In the genomic region with DNA sequence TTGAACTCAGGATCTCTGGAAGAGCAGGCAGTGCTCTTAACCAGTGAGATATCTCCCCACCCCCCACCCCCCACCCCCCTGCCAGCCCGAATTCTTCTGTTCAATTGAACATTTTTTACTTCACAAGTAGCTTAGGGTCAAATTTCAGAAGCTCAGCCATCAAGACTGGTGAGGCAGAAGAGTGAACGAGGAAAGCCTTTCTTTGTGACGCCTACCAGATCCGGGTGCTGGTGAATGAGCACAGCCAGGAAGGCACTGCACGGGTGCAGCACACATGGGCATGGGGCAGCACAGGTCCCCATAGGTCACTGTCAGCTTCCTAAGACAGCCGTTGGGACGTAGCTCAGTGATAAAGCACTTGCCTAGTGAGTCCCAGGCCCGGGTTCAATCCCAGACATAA, we compare ENCODE assay signal across 21 mouse cellular contexts. TPM values are rescaled to one million over a fixed set of nuclear protein-coding genes. Genes with fewer than 3 reads are reported as not detected.
A peak's percentile ranks its signal among the peaks of the same experiment; 100 is the strongest.
DNase-seq lines count a peak whose midpoint lies in the region; ATAC-seq and TF ChIP-seq lines count a peak whose summit lies in the region.
"Had no signal": no experiment of that assay in that cellular context is flagged by ENCODE, and none has a peak within 500 bp of the region (broad histone marks: within the 10 kb centered on the region; RNA-seq: fewer than 3 reads in every experiment).

No protein-coding gene starts in this region.

- no peak overlapping the region for H3K9ac ChIP-seq in forebrain, embryonic 11.5 days (ENCODE audit: low read length)
- H3K9ac ChIP-seq in forebrain, embryonic 16.5 days (replicated peaks; ENCODE audit: low read depth, low read length), result no peak overlapping the region
- H3K9ac ChIP-seq in lung, embryonic 16.5 days (ENCODE audit: low read length), result no peak overlapping the region
- no peak overlapping the region for H3K9ac ChIP-seq in embryonic facial prominence, embryonic 14.5 days (ENCODE audit: low read depth, low read length)
- H3K9ac ChIP-seq: embryonic facial prominence, embryonic 13.5 days; hindbrain, embryonic 15.5 days had no signal

- 12% methylated on average over 8 of the region's 8 CpGs for WGBS in forebrain, embryonic 11.5 days
- WGBS in forebrain, embryonic 16.5 days, result 22% methylated on average over 8 of the region's 8 CpGs
- WGBS in lung, embryonic 16.5 days, result 38% methylated on average over 8 of the region's 8 CpGs
- 36% methylated on average over 8 of the region's 8 CpGs for WGBS in embryonic facial prominence, embryonic 10.5 days
- WGBS in embryonic facial prominence, embryonic 14.5 days, result 35% methylated on average over 8 of the region's 8 CpGs
- WGBS in cerebellum, adult 2 months, result 50% methylated on average over 8 of the region's 8 CpGs

- 0 out of 2 replicates have a peak overlapping the region, but pooled peaks have one; percentile 25 for H3K27ac ChIP-seq in forebrain, embryonic 11.5 days (ENCODE audit: low read depth, low read length)
- no peak overlapping the region for H3K27ac ChIP-seq in forebrain, embryonic 16.5 days (ENCODE audit: low read length)
- H3K27ac ChIP-seq in lung, embryonic 16.5 days (ENCODE audit: low read length), result 0 out of 2 replicates have a peak overlapping the region, but pooled peaks have one; percentile 22
- H3K27ac ChIP-seq in embryonic facial prominence, embryonic 10.5 days (replicated peaks), result 0 out of 2 replicates have a peak overlapping the region, but pooled peaks have one; percentile 49
- H3K27ac ChIP-seq in embryonic facial prominence, embryonic 14.5 days (replicated peaks; ENCODE audit: low read depth, low read length), result no peak overlapping the region
- no peak overlapping the region for H3K27ac ChIP-seq in cerebellum, adult 2 months (ENCODE audit: insufficient read depth, low read length)
- H3K27ac ChIP-seq: embryonic facial prominence, embryonic 13.5 days; heart, embryonic 10.5 days; hindbrain, embryonic 15.5 days had no signal

- no peaks in the 10 kb centered on the region for H3K27me3 ChIP-seq in forebrain, embryonic 11.5 days (ENCODE audit: control insufficient read depth, insufficient read depth, low read length)
- no peaks in the 10 kb centered on the region for H3K27me3 ChIP-seq in forebrain, embryonic 16.5 days (replicated peaks; ENCODE audit: control insufficient read depth, insufficient read depth, low read length)
- no peaks in the 10 kb centered on the region for H3K27me3 ChIP-seq in lung, embryonic 16.5 days (ENCODE audit: control insufficient read depth, insufficient read depth, low read depth, low read length)
- H3K27me3 ChIP-seq in embryonic facial prominence, embryonic 10.5 days (replicated peaks; ENCODE audit: low read depth, poor library complexity, severe bottlenecking), result no peaks in the 10 kb centered on the region
- no peaks in the 10 kb centered on the region for H3K27me3 ChIP-seq in embryonic facial prominence, embryonic 14.5 days (replicated peaks; ENCODE audit: control insufficient read depth, insufficient read depth, low read length)
- H3K27me3 ChIP-seq in cerebellum, adult 2 months (ENCODE audit: control insufficient read depth, insufficient read depth, low read length), result no peaks in the 10 kb centered on the region
- H3K27me3 ChIP-seq: embryonic facial prominence, embryonic 13.5 days; hindbrain, embryonic 15.5 days had no signal

- peaks cover under 1% of the 10 kb centered on the region; the same call in 1 of the 2 replicates for H3K9me3 ChIP-seq in forebrain, embryonic 11.5 days (ENCODE audit: control insufficient read depth, low read length)
- 0 out of 2 replicates have a peak, but pooled peaks cover under 1% of the 10 kb centered on the region for H3K9me3 ChIP-seq in forebrain, embryonic 16.5 days (ENCODE audit: control insufficient read depth, low read length)
- H3K9me3 ChIP-seq in lung, embryonic 16.5 days (ENCODE audit: control insufficient read depth, low read length), result no peaks in the 10 kb centered on the region; the same call in 1 of the 2 replicates
- H3K9me3 ChIP-seq in embryonic facial prominence, embryonic 10.5 days, result peaks cover 1% of the 10 kb centered on the region; the same call in 1 of the 2 replicates
- H3K9me3 ChIP-seq in embryonic facial prominence, embryonic 14.5 days (ENCODE audit: control insufficient read depth, low read length), result 0 out of 2 replicates have a peak, but pooled peaks cover under 1% of the 10 kb centered on the region
- H3K9me3 ChIP-seq: heart, embryonic 10.5 days; hindbrain, embryonic 15.5 days had no signal

- H3K4me1 ChIP-seq in forebrain, embryonic 11.5 days (replicated peaks; ENCODE audit: control insufficient read depth, insufficient read depth, low read length), result peaks cover 6% of the 10 kb centered on the region; the same call in 1 of the 2 replicates
- H3K4me1 ChIP-seq in forebrain, embryonic 16.5 days (replicated peaks; ENCODE audit: control insufficient read depth, insufficient read depth, low read length), result peaks cover 6% of the 10 kb centered on the region
- H3K4me1 ChIP-seq in lung, embryonic 16.5 days (replicated peaks; ENCODE audit: control insufficient read depth, insufficient read depth, low read length), result no peaks in the 10 kb centered on the region
- peaks cover 19% of the 10 kb centered on the region for H3K4me1 ChIP-seq in embryonic facial prominence, embryonic 10.5 days
- H3K4me1 ChIP-seq in embryonic facial prominence, embryonic 14.5 days (ENCODE audit: control insufficient read depth, insufficient read depth, low read length), result no peaks in the 10 kb centered on the region
- peaks cover 2% of the 10 kb centered on the region; the same call in 1 of the 2 replicates for H3K4me1 ChIP-seq in cerebellum, adult 2 months (ENCODE audit: control insufficient read depth, insufficient read depth, low read length)

- no peak overlapping the region for H3K4me3 ChIP-seq in forebrain, embryonic 11.5 days (ENCODE audit: low read depth, low read length)
- H3K4me3 ChIP-seq in forebrain, embryonic 16.5 days (replicated peaks; ENCODE audit: low read length), result no peak overlapping the region
- no peak overlapping the region for H3K4me3 ChIP-seq in lung, embryonic 16.5 days (ENCODE audit: low read length)
- no peak overlapping the region for H3K4me3 ChIP-seq in embryonic facial prominence, embryonic 10.5 days
- no peak overlapping the region for H3K4me3 ChIP-seq in embryonic facial prominence, embryonic 14.5 days (ENCODE audit: low read depth, low read length)
- H3K4me3 ChIP-seq in cerebellum, adult 2 months (replicated peaks; ENCODE audit: insufficient read depth, low read depth, low read length), result no peak overlapping the region
- H3K4me3 ChIP-seq: embryonic facial prominence, embryonic 13.5 days; heart, embryonic 10.5 days; hindbrain, embryonic 15.5 days had no signal

- ATAC-seq in forebrain, embryonic 11.5 days (replicated peaks; ENCODE audit: low FRiP score), result no peak
- no peak for ATAC-seq in forebrain, embryonic 16.5 days
- ATAC-seq in lung, embryonic 16.5 days (ENCODE audit: low read depth), result no peak
- ATAC-seq in embryonic facial prominence, embryonic 14.5 days (ENCODE audit: low read depth), result peak; percentile 50; the same call in 1 of the 2 replicates
- ATAC-seq: inflammation-experienced regulatory T-cells, adult 6 months; intestine, postnatal 0 days had no signal

- TF ChIP-seq CTCF in cerebellum, adult 2 months (IDR thresholded peaks at IDR 0.05; ENCODE audit: borderline replicate concordance, insufficient read depth, low read depth, low read length), result no peak

- peaks cover 1% of the 10 kb centered on the region for H3K36me3 ChIP-seq in forebrain, embryonic 11.5 days (ENCODE audit: control insufficient read depth, insufficient read depth, low read length)
- H3K36me3 ChIP-seq in forebrain, embryonic 16.5 days (ENCODE audit: control insufficient read depth, insufficient read depth), result peaks cover 1% of the 10 kb centered on the region
- H3K36me3 ChIP-seq in lung, embryonic 16.5 days (ENCODE audit: control insufficient read depth, insufficient read depth, low read length), result peaks cover under 1% of the 10 kb centered on the region
- peaks cover 32% of the 10 kb centered on the region for H3K36me3 ChIP-seq in embryonic facial prominence, embryonic 10.5 days (replicated peaks)
- peaks cover 9% of the 10 kb centered on the region; the same call in 1 of the 2 replicates for H3K36me3 ChIP-seq in embryonic facial prominence, embryonic 14.5 days (ENCODE audit: control insufficient read depth, insufficient read depth, low read length)

- no peak for DNase-seq in forebrain, embryonic 11.5 days (ENCODE audit: low spot score)
- DNase-seq in lung, postnatal 25 days (ENCODE audit: low spot score), result no peak
- DNase-seq in embryonic facial prominence, embryonic 10.5 days (ENCODE audit: low spot score), result peak; percentile 21
- DNase-seq in embryonic facial prominence, embryonic 14.5 days (ENCODE audit: low spot score), result peak; percentile 55
- no peak for DNase-seq in cerebellum, adult 2 months
- DNase-seq: adrenal gland, adult 8-10 months; adrenal gland, postnatal 36 days; cerebellum, adult 8-10 months; cerebellum, postnatal 14 days; gastrocnemius, postnatal 36 days; heart, adult 11 months; heart, postnatal 10 days; heart, postnatal 4 days; kidney, adult 9 months had no signal

- H3K4me2 ChIP-seq in forebrain, embryonic 11.5 days (ENCODE audit: low read depth, low read length, severe bottlenecking), result no peak overlapping the region
- H3K4me2 ChIP-seq in forebrain, embryonic 16.5 days (ENCODE audit: low read length), result no peak overlapping the region
- no peak overlapping the region for H3K4me2 ChIP-seq in lung, embryonic 16.5 days (ENCODE audit: low read depth, low read length)
- H3K4me2 ChIP-seq in embryonic facial prominence, embryonic 14.5 days (ENCODE audit: low read depth, low read length), result no peak overlapping the region
- H3K4me2 ChIP-seq: embryonic facial prominence, embryonic 13.5 days; hindbrain, embryonic 15.5 days had no signal

- no peak for TF ChIP-seq POLR2A in cerebellum, adult 2 months (IDR thresholded peaks at IDR 0.05; ENCODE audit: borderline replicate concordance, insufficient read depth, low read length)

RNA-seq across cellular contexts. Expression of a gene that starts 33.7 kb away (rescaled TPM):
- 48.1 and 48.4 TPM in 2 replicates for polyA plus RNA-seq in forebrain, embryonic 11.5 days (2014; fragmentation: Nextera tagmentation; extraction: Ambion mirVana)
- 65.3 and 81.8 TPM in 2 replicates for polyA plus RNA-seq in forebrain, embryonic 16.5 days (2015; fragmentation: Nextera tagmentation; extraction: Ambion mirVana)
- 13.6 and 15.3 TPM in 2 replicates for polyA plus RNA-seq in lung, embryonic 16.5 days (2015; fragmentation: Nextera tagmentation; extraction: Ambion mirVana)
- polyA plus RNA-seq in embryonic facial prominence, embryonic 10.5 days (2016; fragmentation: Nextera tagmentation; extraction: Ambion mirVana), result 39.6 and 44.2 TPM in 2 replicates
- 51.4 and 52.0 TPM in 2 replicates for polyA plus RNA-seq in embryonic facial prominence, embryonic 14.5 days (2014; fragmentation: Nextera tagmentation; extraction: Ambion mirVana)
- 301 and 324 TPM in 2 replicates for polyA plus RNA-seq in cerebellum, adult 2 months (2012; rRNA removed)

Comparison
In these comparisons a context has a peak if more than half of its experiments do, and no peak if none do; other contexts are left out.
1. H3K27ac ChIP-seq: peak in forebrain, embryonic 11.5 days (single experiment), lung, embryonic 16.5 days (single experiment) and embryonic facial prominence, embryonic 10.5 days (single experiment); none in forebrain, embryonic 16.5 days (single experiment), embryonic facial prominence, embryonic 14.5 days (single experiment) and cerebellum, adult 2 months (single experiment).
2. DNase-seq: peak in embryonic facial prominence, embryonic 10.5 days (single experiment) and embryonic facial prominence, embryonic 14.5 days (single experiment); none in forebrain, embryonic 11.5 days (single experiment), lung, postnatal 25 days (single experiment) and cerebellum, adult 2 months (0 of 2).